Mouse (Mus musculus) spleen, adult 2 months (tissue): ENCODE data around the gene Cchcr1.

Experiments
- CTCF ChIP-seq: fragments of 200-500 bp; IDR thresholded peaks from 2 replicates; pipeline ENCODE4 v1.5.1; 2011; ENCODE audit warnings: mild to moderate bottlenecking, inconsistent platforms; ENCODE audit not compliant: insufficient read depth, insufficient read length, insufficient replicate concordance; ENCODE audit errors: extremely low read depth
- POLR2A ChIP-seq: fragments of 200-500 bp; IDR thresholded peaks from 2 replicates; pipeline ENCODE4 v1.6.1; 2011; ENCODE audit warnings: low read depth, low read length, inconsistent platforms

- no peak for TF ChIP-seq CTCF
- TF ChIP-seq POLR2A = no peak
Observed at GRCm38 (mm10) chr17:35569091-35569944, 52.4 kb downstream of the Cchcr1 start.
